Mouse (Mus musculus): ENCODE results near the gene Pxylp1. TPM values are rescaled to one million over a fixed set of nuclear protein-coding genes. Genes with fewer than 3 reads are reported as not detected.
A peak's percentile ranks its signal among the peaks of the same experiment; 100 is the strongest.

The Pxylp1 gene
- polyA plus RNA-seq, 1 experiment: not detected

DNA sequence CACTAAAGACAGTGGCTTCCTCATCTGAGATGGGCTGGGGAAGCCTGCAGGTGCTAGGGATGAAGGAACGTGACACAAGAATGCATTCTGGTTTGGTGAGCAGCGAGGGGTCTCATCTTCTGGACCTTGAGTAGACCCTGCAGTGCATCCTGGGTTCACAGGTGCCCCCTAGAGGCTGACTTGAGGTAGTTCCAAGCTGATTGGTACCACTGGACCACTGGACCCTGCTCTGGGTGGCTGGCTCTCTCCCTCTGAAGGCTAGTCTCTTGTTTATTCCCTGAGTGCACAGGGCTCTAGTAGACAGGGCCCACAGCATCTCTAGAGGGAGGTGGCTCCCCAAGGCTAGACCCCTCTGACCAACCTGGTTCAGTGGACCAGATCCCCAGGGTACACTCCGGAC lies 6.7 kb downstream of the Pxylp1 start:
- WGBS: 73% methylated on average over 3 of the region's 3 CpGs
- H3K27ac ChIP-seq (ENCODE audit: insufficient read depth, low read depth, low read length): no peak overlapping the region
- no peak for TF ChIP-seq POLR2A (IDR thresholded peaks at IDR 0.05; ENCODE audit: insufficient read depth, low read depth, low read length)
- peak; percentile 34; the same call in 1 of the 2 replicates for TF ChIP-seq CTCF (IDR thresholded peaks at IDR 0.05; ENCODE audit: insufficient read depth, low read depth, low read length)
- no peak overlapping the region for H3K4me3 ChIP-seq (ENCODE audit: insufficient read depth, low read depth, low read length)
- H3K4me1 ChIP-seq (ENCODE audit: control insufficient read depth, insufficient read depth, low read length): peaks cover 52% of the 10 kb centered on the region

- WGBS: 73% methylated on average over 20 of the region's 20 CpGs
- peaks cover 60% of the 10 kb centered on the region for H3K4me1 ChIP-seq (ENCODE audit: control insufficient read depth, insufficient read depth, low read length)
- TF ChIP-seq POLR2A (IDR thresholded peaks at IDR 0.05; ENCODE audit: insufficient read depth, low read depth, low read length) (no peak), CTCF (IDR thresholded peaks at IDR 0.05; ENCODE audit: insufficient read depth, low read depth, low read length) (no peak)
- peak overlapping the region; percentile 48 for H3K27ac ChIP-seq (ENCODE audit: insufficient read depth, low read depth, low read length)
- H3K4me3 ChIP-seq (ENCODE audit: insufficient read depth, low read depth, low read length): no peak overlapping the region
Measured at GRCm38 (mm10) chr9:96882496-96883265, 9.8 kb downstream of the Pxylp1 start.

DNA sequence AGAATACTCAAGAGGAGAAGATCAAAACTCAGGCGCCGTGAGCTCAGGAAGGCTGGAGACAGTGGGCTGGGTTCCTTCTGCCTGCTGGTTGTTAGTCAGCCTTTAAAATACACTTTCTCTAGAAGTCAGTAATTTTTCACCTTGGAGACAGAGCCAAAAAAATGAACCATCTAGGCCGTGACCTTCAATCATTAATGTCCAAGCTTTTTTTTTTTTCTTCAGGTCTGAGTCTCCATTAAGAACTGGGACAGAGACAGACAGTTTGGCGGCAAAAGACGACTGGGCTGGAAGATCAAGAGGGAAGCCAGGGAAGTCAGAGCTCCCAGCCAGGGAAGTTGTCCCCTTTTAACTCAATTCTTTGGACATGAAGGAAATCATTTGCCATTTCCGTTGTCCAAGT lies 10.6 kb downstream of the Pxylp1 start:
- H3K4me3 ChIP-seq (ENCODE audit: insufficient read depth, low read depth, low read length): no peak overlapping the region
- peaks cover 59% of the 10 kb centered on the region for H3K4me1 ChIP-seq (ENCODE audit: control insufficient read depth, insufficient read depth, low read length)
- WGBS: 43% methylated on average over 6 of the region's 6 CpGs
- TF ChIP-seq POLR2A (IDR thresholded peaks at IDR 0.05; ENCODE audit: insufficient read depth, low read depth, low read length) (no peak), CTCF (IDR thresholded peaks at IDR 0.05; ENCODE audit: insufficient read depth, low read depth, low read length) (no peak)
- H3K27ac ChIP-seq (ENCODE audit: insufficient read depth, low read depth, low read length): peak overlapping the region; percentile 48

GRCm38 (mm10) chr9:96879024-96879423 lies 13.4 kb downstream of the Pxylp1 start:
- Histone ChIP-seq H3K4me1 (ENCODE audit: control insufficient read depth, insufficient read depth, low read length) (peaks cover 51% of the 10 kb centered on the region), H3K4me3 (ENCODE audit: insufficient read depth, low read depth, low read length) (no peak overlapping the region), H3K27ac (ENCODE audit: insufficient read depth, low read depth, low read length) (0 out of 2 replicates have a peak overlapping the region, but pooled peaks have one; percentile 88)
- no peak for TF ChIP-seq CTCF (IDR thresholded peaks at IDR 0.05; ENCODE audit: insufficient read depth, low read depth, low read length)
- no peak for TF ChIP-seq POLR2A (IDR thresholded peaks at IDR 0.05; ENCODE audit: insufficient read depth, low read depth, low read length)
- whole genome bisulfite sequencing: 85% methylated on average over 6 of the region's 6 CpGs

DNA sequence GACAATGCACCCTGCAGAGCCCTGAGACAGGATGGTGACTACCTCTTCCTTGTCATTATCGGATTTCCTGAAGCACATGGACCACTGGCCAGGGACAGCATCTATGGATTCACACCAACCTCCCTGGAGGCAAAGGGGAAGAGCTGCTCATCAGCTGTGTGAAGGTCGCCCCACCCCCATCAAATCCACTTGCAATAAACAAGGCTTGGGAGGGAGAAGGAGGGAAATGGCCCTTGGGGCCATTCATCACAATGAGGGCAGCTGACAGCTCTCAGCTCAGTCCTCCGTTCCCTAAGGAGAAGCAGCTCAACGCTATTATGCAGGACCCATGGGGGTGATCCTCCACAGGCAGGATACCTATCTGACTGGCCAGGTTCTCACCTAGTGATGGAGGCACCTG lies 14.0 kb downstream of the Pxylp1 start:
- Histone ChIP-seq H3K4me1 (ENCODE audit: control insufficient read depth, insufficient read depth, low read length) (peaks cover 48% of the 10 kb centered on the region), H3K4me3 (ENCODE audit: insufficient read depth, low read depth, low read length) (no peak overlapping the region), H3K27ac (ENCODE audit: insufficient read depth, low read depth, low read length) (peak overlapping the region; percentile 88)
- TF ChIP-seq POLR2A (IDR thresholded peaks at IDR 0.05; ENCODE audit: insufficient read depth, low read depth, low read length) (no peak), CTCF (IDR thresholded peaks at IDR 0.05; ENCODE audit: insufficient read depth, low read depth, low read length) (no peak)
- WGBS: 64% methylated on average over 4 of the region's 4 CpGs

DNA sequence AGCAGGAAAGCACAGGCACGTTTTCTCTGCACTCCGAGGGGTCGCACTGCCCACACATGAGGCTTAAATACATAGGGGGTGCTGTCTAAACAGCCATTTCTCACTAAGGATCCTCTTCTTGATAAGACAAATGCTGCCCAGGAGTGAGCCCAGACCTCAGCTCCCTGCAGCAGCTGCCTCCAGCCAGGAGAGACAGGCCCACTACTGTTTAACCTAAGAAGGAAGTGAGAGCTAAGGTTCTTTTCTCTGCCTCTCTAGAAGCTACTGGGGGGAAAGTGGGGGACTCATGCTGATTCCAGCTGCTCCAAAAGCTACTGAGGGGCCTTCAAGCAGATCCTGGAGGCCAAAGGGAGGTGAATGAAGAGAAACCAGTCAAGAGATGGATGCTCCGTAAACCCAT lies 16.8 kb downstream of the Pxylp1 start:
- no peak overlapping the region for H3K4me3 ChIP-seq (ENCODE audit: insufficient read depth, low read depth, low read length)
- WGBS: 55% methylated on average over 4 of the region's 4 CpGs
- no peak overlapping the region for H3K27ac ChIP-seq (ENCODE audit: insufficient read depth, low read depth, low read length)
- H3K4me1 ChIP-seq (ENCODE audit: control insufficient read depth, insufficient read depth, low read length): peaks cover 26% of the 10 kb centered on the region
- no peak for TF ChIP-seq POLR2A (IDR thresholded peaks at IDR 0.05; ENCODE audit: insufficient read depth, low read depth, low read length)
- no peak for TF ChIP-seq CTCF (IDR thresholded peaks at IDR 0.05; ENCODE audit: insufficient read depth, low read depth, low read length)

DNA sequence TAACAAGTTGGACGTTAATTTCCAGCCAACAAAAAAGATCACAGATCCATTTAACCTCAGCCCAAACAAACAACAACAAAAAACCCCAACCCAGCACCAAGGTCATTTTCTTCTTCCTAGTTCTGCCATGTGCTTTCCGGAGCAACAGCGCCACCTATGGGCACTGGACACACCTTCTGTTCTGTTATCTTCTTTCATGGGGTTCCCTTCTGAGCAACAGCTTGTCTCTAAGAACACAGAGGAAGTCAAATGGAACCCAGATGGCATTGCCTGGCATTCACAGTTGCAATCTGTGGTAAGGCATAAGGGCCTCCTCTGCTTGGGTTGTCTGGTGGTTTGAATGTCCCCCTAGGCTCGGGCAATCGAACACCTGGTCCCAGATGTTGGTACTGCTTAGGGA lies 19.4 kb downstream of the Pxylp1 start:
- 76% methylated on average over 5 of the region's 5 CpGs for whole genome bisulfite sequencing
- Histone ChIP-seq H3K4me1 (ENCODE audit: control insufficient read depth, insufficient read depth, low read length) (peaks cover 17% of the 10 kb centered on the region), H3K4me3 (ENCODE audit: insufficient read depth, low read depth, low read length) (no peak overlapping the region), H3K27ac (ENCODE audit: insufficient read depth, low read depth, low read length) (no peak overlapping the region)
- TF ChIP-seq CTCF (IDR thresholded peaks at IDR 0.05; ENCODE audit: insufficient read depth, low read depth, low read length) (no peak), POLR2A (IDR thresholded peaks at IDR 0.05; ENCODE audit: insufficient read depth, low read depth, low read length) (no peak)

GRCm38 (mm10) chr9:96870104-96870503 lies 22.4 kb downstream of the Pxylp1 start:
- peaks cover 13% of the 10 kb centered on the region for H3K4me1 ChIP-seq (ENCODE audit: control insufficient read depth, insufficient read depth, low read length)
- no peak overlapping the region for H3K27ac ChIP-seq (ENCODE audit: insufficient read depth, low read depth, low read length)
- 50% methylated on average over 8 of the region's 8 CpGs for WGBS
- no peak overlapping the region for H3K4me3 ChIP-seq (ENCODE audit: insufficient read depth, low read depth, low read length)
- TF ChIP-seq POLR2A (IDR thresholded peaks at IDR 0.05; ENCODE audit: insufficient read depth, low read depth, low read length): no peak
- no peak for TF ChIP-seq CTCF (IDR thresholded peaks at IDR 0.05; ENCODE audit: insufficient read depth, low read depth, low read length)

DNA sequence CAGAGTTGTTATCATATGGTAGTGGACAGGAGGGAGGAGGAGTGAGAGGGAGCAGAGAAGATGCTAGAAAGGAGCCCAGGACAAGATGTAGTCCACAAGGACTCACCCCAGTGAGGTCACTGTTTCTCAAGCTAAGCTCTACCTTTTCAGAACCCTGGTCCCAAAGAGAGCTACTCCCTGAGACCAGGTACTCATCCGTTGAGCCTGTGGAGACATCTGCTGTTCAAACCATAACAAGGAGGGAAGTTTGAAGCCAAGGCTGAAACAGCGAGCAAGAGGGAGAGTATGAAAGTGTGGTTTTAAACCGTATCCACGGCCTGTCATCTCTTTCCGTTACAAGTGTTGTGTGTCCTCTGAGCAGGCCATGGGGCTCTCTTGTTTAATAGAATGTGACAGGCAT lies 22.9 kb downstream of the Pxylp1 start:
- 93% methylated on average over 5 of the region's 5 CpGs for WGBS
- H3K27ac ChIP-seq (ENCODE audit: insufficient read depth, low read depth, low read length): no peak overlapping the region
- TF ChIP-seq POLR2A (IDR thresholded peaks at IDR 0.05; ENCODE audit: insufficient read depth, low read depth, low read length) (no peak), CTCF (IDR thresholded peaks at IDR 0.05; ENCODE audit: insufficient read depth, low read depth, low read length) (no peak)
- H3K4me3 ChIP-seq (ENCODE audit: insufficient read depth, low read depth, low read length): no peak overlapping the region
- peaks cover 13% of the 10 kb centered on the region for H3K4me1 ChIP-seq (ENCODE audit: control insufficient read depth, insufficient read depth, low read length)

Data from olfactory bulb, adult 2 months (tissue).